Mouse (Mus musculus) heart, postnatal 36 days (tissue): Measurements from ENCODE around the gene Cep112. TPM values are rescaled to one million over a fixed set of nuclear protein-coding genes. Genes with fewer than 3 reads are reported as not detected.

Experiments used
- DNase-seq, 2 experiments: peaks; one replicate each; pipeline ENCODE4 v3.0.0; 2021 to 2022
- intact Hi-C: fragments of 180-260 bp; cut with DNase I; formaldehyde crosslinking; loops from one replicate; pipeline ENCODE4 v1.15.1; 2025
- total RNA-seq, 2 experiments: library from RNA; stranded (reverse); gene quantifications; 2 replicates each; pipeline ENCODE4 v1.2.3; 2021

Gene Cep112
- total RNA-seq, 2 experiments from 2014 or later = 10.4 to 14.3 TPM

DNA sequence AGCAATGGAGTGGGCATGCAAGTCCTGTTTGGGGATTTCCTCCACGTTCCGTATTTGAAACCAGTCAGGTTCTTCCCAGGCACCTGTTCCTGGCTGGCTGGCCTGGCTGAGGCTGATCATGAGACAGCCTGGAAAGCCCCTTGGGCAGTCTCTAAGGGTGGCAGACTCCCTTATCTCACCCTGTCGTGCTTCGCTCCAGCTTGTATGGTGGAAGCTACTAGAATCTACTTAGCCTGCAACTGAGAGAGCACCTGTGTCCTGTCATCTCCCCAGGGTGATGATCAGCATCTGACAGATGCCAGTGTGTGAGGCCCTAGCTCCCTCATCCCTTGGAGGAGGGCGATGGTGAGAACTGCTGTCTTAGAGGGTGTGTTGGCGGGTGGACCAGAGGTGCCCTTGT, 473.5 kb downstream of the Cep112 start:
- intact Hi-C loops = no loop called here
- DNase-seq = no peak

DNA sequence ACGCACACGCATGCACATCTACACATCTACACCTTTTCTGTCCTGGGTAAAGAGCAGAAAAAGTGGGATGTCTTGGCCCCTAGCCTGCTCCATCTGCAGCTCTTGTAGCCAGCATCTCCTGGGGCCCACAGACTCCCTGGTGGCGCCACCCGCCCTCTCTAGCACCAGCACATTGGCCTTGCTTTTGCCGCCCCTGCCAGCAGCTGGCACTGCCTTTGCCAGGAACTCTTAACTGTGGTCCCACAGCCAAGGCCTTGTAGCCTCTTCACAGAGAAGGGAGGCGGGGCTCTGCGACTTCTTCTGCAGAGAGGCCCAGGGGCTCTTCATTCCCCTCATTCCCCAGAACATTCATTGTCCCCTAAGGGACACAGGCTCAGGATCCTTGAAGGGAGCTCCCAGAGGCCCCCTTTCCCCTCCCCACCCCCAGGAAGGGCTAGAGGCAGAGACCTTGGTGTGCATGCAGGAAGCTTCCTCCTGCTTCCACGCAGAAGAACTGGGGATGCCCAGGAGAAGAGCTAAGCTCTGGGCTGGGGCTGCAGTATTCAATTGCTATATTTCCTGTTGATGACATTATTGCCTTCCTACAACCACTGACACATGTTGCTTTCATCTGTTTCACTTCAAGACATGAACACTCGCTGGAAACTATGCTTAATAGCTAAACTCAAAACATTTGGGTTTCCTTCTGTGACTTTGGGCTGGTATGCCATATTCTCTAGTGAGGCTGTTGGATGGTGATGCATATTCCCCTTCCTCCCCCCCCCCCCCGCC, 475.9 kb downstream of the Cep112 start:
- peak; percentile 37 to 45 for DNase-seq
- intact Hi-C loops = no loop called here

DNA sequence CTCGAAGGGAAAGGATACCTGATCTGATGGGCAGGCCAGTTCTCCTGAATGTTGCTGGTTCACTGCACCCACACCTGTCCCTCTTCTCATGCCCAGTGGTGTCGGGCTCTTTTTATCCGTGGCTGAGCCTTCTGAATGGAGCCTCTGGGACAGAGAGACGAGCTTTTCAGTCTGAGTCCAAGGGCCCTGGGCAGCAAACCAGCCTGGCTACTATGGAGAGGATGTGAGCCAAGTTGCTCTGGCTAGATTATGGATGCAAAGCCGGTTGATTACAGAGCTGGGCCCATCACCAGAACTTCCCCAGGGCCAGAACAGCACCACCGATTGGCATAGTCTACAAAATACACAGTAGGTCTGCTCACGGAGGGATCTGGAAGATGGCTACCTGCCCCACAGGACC, 476.7 kb downstream of the Cep112 start:
- no peak for DNase-seq
- intact Hi-C loops = no loop called here

DNA sequence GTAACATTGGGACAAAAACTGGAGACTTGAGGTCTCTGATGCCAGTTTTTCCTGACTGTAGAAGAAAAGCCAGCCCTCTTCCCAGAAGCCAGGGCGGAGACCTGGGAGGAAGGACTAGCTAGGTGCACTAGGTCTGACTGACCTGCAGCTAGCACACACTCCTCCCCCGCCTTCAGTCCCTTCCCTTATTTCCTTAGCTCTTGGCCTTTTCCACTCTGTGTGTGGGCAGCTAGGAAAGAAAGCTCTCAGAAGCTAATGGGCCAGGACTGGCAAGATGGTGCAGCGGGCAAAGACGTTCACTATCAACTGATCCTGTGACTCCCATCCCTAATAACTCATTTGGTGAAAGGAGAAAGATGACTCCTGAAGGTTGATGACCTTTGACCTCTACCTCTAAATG, 477.3 kb downstream of the Cep112 start:
- DNase-seq = no peak
- intact Hi-C loops = no loop called here

DNA sequence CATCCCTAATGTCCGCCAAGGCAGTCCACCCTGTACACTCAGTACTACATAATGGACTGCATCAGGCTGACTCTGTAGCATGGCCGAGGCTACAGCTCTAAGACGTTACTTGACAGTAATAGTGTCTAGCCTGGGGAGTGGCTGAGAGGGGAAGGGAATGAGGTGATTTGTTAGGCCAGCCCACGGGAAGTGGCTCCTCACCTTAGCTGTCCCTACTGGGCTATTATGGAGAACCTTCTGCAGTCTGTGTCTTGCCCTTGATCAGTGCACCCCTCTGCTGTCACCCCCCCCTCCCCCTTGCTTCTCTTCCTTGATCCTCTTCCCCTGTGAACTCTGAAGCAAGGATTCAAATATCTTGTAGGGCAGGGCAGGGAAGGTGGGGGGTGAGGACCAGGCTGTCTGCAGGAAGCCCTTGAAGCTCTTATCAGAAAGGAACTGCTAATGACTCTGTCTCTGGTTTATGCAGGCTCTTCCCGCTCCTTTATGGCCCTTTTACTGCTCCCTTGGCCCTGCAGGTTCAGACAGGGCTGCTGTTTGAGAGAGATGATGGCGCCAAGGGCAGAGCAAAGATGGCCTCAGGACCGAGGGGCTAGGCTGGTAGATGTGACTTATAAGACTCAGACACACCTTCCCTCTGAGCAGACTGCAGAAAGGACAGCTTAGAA, 481.7 kb downstream of the Cep112 start:
- DNase-seq = no peak
- intact Hi-C loops = no loop called here

DNA sequence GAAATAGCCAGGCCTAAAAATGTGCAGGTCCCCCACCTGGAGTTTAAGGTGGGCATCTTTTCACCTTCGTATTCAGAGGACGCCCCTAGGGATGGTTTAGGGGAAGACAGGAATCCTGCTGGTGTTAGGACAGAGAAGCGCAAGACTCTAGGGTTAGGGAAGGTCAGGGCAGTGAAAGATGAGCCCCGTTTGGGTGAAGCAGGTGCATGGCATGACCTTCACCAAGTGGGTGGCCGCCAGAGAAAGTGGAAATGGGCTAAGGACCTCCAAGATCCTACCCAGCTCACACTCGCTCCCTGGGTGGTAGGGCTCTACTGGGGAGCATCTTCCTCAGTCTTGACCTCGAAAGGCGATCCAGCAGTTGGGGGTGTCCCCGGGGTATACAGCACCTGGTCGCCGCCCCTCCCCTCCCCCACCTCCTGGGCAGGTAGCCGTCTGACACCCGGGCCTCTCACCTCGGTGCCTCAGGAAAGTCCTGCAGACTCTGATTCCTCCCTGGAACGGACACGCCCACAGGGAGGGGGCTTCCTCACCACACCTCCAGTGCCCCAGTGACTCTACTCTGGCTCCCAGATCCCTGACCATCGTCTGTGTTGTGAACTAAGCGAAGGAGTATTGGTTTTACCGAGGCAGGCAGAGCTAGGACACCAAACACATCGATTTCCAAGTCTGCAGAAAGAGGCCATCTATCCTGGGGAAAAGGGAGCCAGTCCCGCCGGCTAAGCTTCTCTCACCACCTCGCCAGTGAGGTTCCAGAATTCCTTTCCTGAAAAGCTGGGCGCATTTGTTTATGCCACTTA, 484.6 kb downstream of the Cep112 start:
- DNase-seq = no peak
- intact Hi-C loops = no loop called here

Other genes starting within 250 kb of the Cep112 start
- not detected for gene Apoh, start 81.8 kb upstream of the Cep112 start, total RNA-seq
- 10 to 100 TPM; 33.6 to 41.0 TPM for gene Prkca, start 81.3 kb upstream of the Cep112 start, total RNA-seq